Mouse (Mus musculus) liver, embryonic 13.5 days (tissue): ENCODE measurements at regions not wholly inside any gene's neighbourhood (a gene's known extent, or its start where the extent isn't known, plus 50 kb on each side); places are given as distances from the start of the nearest gene placed in this dataset.

Experiments
- ATAC-seq: fragments of 200-750 bp; cut with Nextera tagmentation; 2 replicates; pipeline ENCODE4 v1.8.0; 2017; ENCODE audit warnings: low read depth, mild to moderate bottlenecking, moderate number of reproducible peaks, moderate library complexity
- DNase-seq: peaks from one replicate; pipeline ENCODE4 v3.0.0; 2022
- H3K27ac ChIP-seq: fragments of 300-500 bp; sonication (generic); 2 replicates; pipeline ENCODE4 v1.5.1; 2015; ENCODE audit warnings: moderate library complexity, mild to moderate bottlenecking, inconsistent platforms
- H3K27me3 ChIP-seq: fragments of 300-500 bp; sonication (generic); 2 replicates; pipeline ENCODE4 v1.6.1; 2015; ENCODE audit warnings: mild to moderate bottlenecking, inconsistent platforms
- H3K36me3 ChIP-seq: fragments of 300-500 bp; sonication (generic); 2 replicates; pipeline ENCODE4 v1.6.1; 2015; ENCODE audit warnings: mild to moderate bottlenecking, inconsistent platforms
- H3K4me1 ChIP-seq: fragments of 300-500 bp; sonication (generic); replicated peaks from 2 replicates; pipeline ENCODE4 v1.6.1; 2015; ENCODE audit warnings: inconsistent platforms
- H3K4me2 ChIP-seq: fragments of 300-500 bp; sonication (generic); 2 replicates; pipeline ENCODE4 v1.6.1; 2015; ENCODE audit warnings: inconsistent platforms, mild to moderate bottlenecking, moderate library complexity
- H3K4me3 ChIP-seq: fragments of 300-500 bp; sonication (generic); replicated peaks from 2 replicates; pipeline ENCODE4 v1.5.1; 2015; ENCODE audit warnings: mild to moderate bottlenecking, inconsistent platforms
- H3K9ac ChIP-seq: fragments of 300-500 bp; sonication (generic); 2 replicates; pipeline ENCODE4 v1.6.1; 2015; ENCODE audit warnings: mild to moderate bottlenecking, inconsistent platforms
- H3K9me3 ChIP-seq: fragments of 300-500 bp; sonication (generic); replicated peaks from 2 replicates; pipeline ENCODE4 v1.6.1; 2016; ENCODE audit warnings: inconsistent platforms
- WGBS: fragments of 180-500 bp; shearing (Covaris S2); methylation state at CpG from one replicate; pipeline ENCODE4 v1.1.7; 2015; ENCODE audit not compliant: insufficient replicate concordance; 5-methylcytosine and 5-hydroxymethylcytosine counted together

DNA sequence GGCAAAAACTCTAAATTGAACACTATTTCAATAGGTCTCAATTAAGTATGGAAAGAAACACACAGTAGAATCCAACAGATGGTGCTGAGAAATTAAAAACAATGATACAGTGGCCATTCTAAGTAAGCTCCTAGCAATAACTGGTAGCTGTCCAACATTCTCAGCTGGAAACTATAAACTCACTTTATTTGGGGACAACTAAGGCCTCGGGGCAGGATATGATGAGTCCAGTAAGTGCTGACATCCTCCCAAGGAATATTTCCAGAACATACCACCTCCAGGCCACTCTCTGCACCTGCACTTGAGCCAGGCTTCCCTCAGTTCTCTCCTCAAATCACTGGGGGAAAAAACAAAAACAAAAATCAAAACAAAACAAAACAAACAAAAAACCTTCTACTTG, 53.7 kb upstream of the Ank start:
- H3K4me3 ChIP-seq, result no peak overlapping the region
- no peaks in the 10 kb centered on the region for H3K36me3 ChIP-seq
- H3K4me2 ChIP-seq, result no peak overlapping the region
- ATAC-seq (no peak), DNase-seq (no peak)
- H3K4me1 ChIP-seq, result no peaks in the 10 kb centered on the region
- no peak overlapping the region for H3K27ac ChIP-seq
- no peak overlapping the region for H3K9ac ChIP-seq
- no peaks in the 10 kb centered on the region for H3K9me3 ChIP-seq
- H3K27me3 ChIP-seq, result no peaks in the 10 kb centered on the region
- 49% methylated on average over 1 of the region's 1 CpGs for WGBS

DNA sequence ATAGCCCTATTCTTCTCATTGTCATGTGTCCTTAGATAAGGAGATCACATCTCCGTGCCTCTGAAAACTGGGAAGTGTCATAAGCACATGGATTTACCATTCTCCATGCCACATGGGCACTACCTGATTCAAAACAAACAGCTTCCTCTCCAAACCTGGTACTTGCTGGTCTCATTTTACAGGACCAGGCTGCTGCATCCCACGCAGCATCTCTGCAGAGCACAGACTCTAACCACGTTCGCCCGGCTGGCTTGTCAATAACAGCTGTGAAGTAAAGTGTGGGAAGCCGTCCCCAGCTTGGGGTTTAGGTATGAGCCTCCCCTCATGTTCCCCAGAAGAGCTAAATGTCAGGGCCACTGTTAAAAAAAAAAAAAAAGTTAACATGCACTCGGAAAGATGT, 53.0 kb upstream of the Ank start:
- H3K9me3 ChIP-seq, result no peaks in the 10 kb centered on the region
- 64% methylated on average over 7 of the region's 7 CpGs for WGBS
- H3K36me3 ChIP-seq, result no peaks in the 10 kb centered on the region
- H3K27me3 ChIP-seq, result no peaks in the 10 kb centered on the region
- ATAC-seq, result no peak
- no peak overlapping the region for H3K4me2 ChIP-seq
- DNase-seq, result no peak
- no peaks in the 10 kb centered on the region for H3K4me1 ChIP-seq
- no peak overlapping the region for H3K4me3 ChIP-seq
- H3K9ac ChIP-seq, result no peak overlapping the region
- no peak overlapping the region for H3K27ac ChIP-seq

DNA sequence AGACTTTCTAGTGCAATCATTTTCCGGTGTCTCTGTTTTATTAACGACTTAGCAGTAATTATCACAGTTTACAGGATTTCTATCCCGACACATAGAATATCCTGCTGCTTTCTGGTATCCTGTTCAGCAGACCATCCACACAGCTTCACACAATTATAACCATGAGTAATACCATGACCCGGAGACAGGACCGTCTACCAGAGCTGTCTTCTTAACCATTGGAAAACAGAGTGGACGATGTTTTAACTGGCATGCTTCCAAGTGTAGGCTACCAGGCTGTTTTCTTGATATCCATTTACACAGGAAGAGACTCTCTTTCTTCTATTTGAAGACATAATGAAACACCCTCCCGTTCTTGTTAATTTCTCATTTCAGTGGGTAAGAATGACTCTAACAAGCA, 51.7 kb upstream of the Ank start:
- no peaks in the 10 kb centered on the region for H3K36me3 ChIP-seq
- H3K4me3 ChIP-seq, result no peak overlapping the region
- 69% methylated on average over 7 of the region's 7 CpGs for WGBS
- no peak overlapping the region for H3K4me2 ChIP-seq
- H3K4me1 ChIP-seq, result no peaks in the 10 kb centered on the region
- H3K27ac ChIP-seq, result no peak overlapping the region
- DNase-seq (no peak), ATAC-seq (no peak)
- H3K27me3 ChIP-seq, result no peaks in the 10 kb centered on the region
- no peak overlapping the region for H3K9ac ChIP-seq
- no peaks in the 10 kb centered on the region for H3K9me3 ChIP-seq
